Mouse (Mus musculus) cerebellum, adult 2 months (tissue): Measurements from ENCODE around the gene Nckap1l.

Experiments used
- CTCF ChIP-seq: fragments of 200-500 bp; IDR thresholded peaks from 2 replicates; pipeline ENCODE4 v1.5.1; 2011; ENCODE audit warnings: low read depth, mild to moderate bottlenecking, control low read depth, low read length, moderate library complexity, borderline replicate concordance; ENCODE audit not compliant: insufficient read depth
- POLR2A ChIP-seq: fragments of 200-500 bp; IDR thresholded peaks from 2 replicates; pipeline ENCODE4 v1.6.1; 2011; ENCODE audit warnings: low read length, control low read depth, borderline replicate concordance; ENCODE audit not compliant: insufficient read depth

DNA sequence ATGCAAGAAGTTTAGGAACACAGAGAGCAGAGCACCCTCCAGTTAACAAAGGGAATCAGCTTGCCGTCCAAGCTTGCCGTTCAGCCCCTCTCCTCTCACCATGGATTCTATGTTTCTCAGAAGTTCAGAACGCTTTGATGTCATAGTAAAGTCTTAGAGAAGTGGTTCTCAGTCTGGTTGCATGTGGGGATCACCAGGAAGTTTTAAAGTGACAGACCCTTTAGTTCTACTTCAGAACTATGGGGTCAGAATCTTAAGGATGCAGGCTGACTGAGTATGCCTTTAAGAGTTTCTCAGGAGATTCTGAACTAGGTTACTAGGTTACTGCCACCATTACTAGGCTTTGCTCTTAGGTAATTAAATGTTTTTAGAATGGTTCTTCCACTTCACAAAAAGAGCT is 5.2 kb upstream of the Nckap1l start, which contains the start of gene Gtsf2:
- TF ChIP-seq CTCF (no peak), POLR2A (no peak)
